Mouse (Mus musculus): ENCODE data around the gene Rcsd1. TPM values are rescaled to one million over a fixed set of nuclear protein-coding genes. Genes with fewer than 3 reads are reported as not detected.
A peak's percentile ranks its signal among the peaks of the same experiment; 100 is the strongest.

Rcsd1 gene
- polyA plus RNA-seq, 1 experiment from 2014 or later: 53.7 TPM

DNA sequence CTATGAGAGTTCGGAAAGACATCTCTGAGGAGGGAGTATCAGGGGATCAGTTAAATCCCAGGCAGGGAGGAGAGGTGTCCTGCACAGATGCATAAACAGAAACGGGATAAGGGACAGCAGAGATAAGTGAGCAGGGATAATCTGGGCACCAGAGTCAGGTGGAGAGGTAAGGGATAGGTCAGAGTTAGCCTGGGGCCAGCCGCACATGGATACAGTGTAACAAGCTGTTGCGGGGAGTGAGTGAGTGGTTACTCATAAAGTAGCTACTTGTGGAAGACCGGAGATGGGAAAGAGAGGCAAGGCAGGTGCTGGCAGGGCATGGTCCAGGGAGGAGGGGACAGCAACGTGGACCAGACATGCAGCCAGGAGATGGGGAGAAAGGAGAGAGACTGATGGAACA lies 39.5 kb downstream of the Rcsd1 start:
- Histone ChIP-seq H3K36me3 (ENCODE audit: insufficient read depth, low read length) (no peaks in the 10 kb centered on the region), H3K9me3 (replicated peaks; ENCODE audit: low read length) (no peaks in the 10 kb centered on the region), H3K9ac (ENCODE audit: low read depth, low read length) (no peak overlapping the region), H3K4me1 (replicated peaks; ENCODE audit: insufficient read depth, low read length) (peaks cover 11% of the 10 kb centered on the region), H3K27ac (no peak overlapping the region), H3K27me3 (ENCODE audit: insufficient read depth, low read length) (no peaks in the 10 kb centered on the region), H3K4me2 (ENCODE audit: low read length) (no peak overlapping the region), H3K4me3 (replicated peaks; ENCODE audit: low read depth, low read length) (no peak overlapping the region)
- DNase-seq (ENCODE audit: low spot score) (no peak), ATAC-seq (replicated peaks; ENCODE audit: low FRiP score, low read depth) (no peak)
- WGBS: 45% methylated on average over 6 of the region's 6 CpGs
- no peak for TF ChIP-seq CTCF (IDR thresholded peaks at IDR 0.05; ENCODE audit: low read depth)

DNA sequence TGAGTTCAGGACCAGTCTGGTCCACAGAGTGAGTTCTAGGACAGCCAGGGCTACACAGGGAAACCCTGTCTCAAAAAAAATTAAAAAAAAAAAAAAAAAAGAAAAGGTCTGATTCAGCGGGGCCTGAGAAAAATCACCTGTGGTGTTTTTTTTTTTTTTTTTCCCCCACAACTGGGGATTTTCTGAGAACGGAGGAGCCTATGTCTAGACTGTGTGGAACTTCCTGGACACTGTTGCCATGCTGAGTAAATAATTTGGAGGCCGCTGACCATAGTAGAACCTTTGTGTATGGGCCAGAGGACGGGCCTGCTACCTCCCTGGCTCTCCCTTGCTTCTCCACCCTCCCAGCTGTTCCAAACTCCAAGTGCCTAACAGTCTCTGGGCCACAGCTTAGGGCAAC lies 40.7 kb downstream of the Rcsd1 start:
- Histone ChIP-seq H3K9ac (ENCODE audit: low read depth, low read length) (no peak overlapping the region), H3K27me3 (ENCODE audit: insufficient read depth, low read length) (no peaks in the 10 kb centered on the region), H3K4me2 (ENCODE audit: low read length) (no peak overlapping the region), H3K9me3 (replicated peaks; ENCODE audit: low read length) (no peaks in the 10 kb centered on the region), H3K27ac (no peak overlapping the region), H3K4me1 (replicated peaks; ENCODE audit: insufficient read depth, low read length) (peaks cover 11% of the 10 kb centered on the region), H3K4me3 (replicated peaks; ENCODE audit: low read depth, low read length) (no peak overlapping the region), H3K36me3 (ENCODE audit: insufficient read depth, low read length) (no peaks in the 10 kb centered on the region)
- DNase-seq (ENCODE audit: low spot score) (no peak), ATAC-seq (replicated peaks; ENCODE audit: low FRiP score, low read depth) (no peak; the same call in 1 of the 2 replicates)
- 47% methylated on average over 4 of the region's 4 CpGs for WGBS
- no peak for TF ChIP-seq CTCF (IDR thresholded peaks at IDR 0.05; ENCODE audit: low read depth)

DNA sequence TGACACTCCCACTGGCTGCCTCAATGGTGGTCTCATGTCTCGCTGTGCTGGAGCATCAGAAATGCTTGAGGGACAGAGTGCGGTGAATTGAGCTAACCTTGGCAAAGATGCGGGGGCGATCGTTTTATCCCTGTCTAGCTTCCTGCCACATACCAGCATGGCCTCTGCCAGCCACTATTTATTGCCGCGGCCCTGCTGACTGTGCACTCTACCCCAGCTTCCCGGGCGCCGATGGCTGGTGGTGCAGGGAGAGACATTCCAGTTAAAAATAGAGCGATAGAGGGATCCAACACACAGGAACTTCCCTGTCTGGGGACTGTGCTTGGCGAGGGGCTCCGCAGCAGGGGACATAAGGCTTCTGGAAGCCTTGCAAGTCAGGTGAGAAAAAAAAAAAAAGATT lies 42.2 kb downstream of the Rcsd1 start:
- H3K36me3 ChIP-seq (ENCODE audit: insufficient read depth, low read length): no peaks in the 10 kb centered on the region
- H3K4me1 ChIP-seq (replicated peaks; ENCODE audit: insufficient read depth, low read length): peaks cover 24% of the 10 kb centered on the region
- H3K4me2 ChIP-seq (ENCODE audit: low read length): no peak overlapping the region
- no peak for TF ChIP-seq CTCF (IDR thresholded peaks at IDR 0.05; ENCODE audit: low read depth)
- H3K9me3 ChIP-seq (replicated peaks; ENCODE audit: low read length): no peaks in the 10 kb centered on the region
- H3K27ac ChIP-seq: no peak overlapping the region
- no peak overlapping the region for H3K9ac ChIP-seq (ENCODE audit: low read depth, low read length)
- ATAC-seq (replicated peaks; ENCODE audit: low FRiP score, low read depth) (no peak), DNase-seq (ENCODE audit: low spot score) (no peak)
- no peaks in the 10 kb centered on the region for H3K27me3 ChIP-seq (ENCODE audit: insufficient read depth, low read length)
- no peak overlapping the region for H3K4me3 ChIP-seq (replicated peaks; ENCODE audit: low read depth, low read length)
- WGBS: 33% methylated on average over 13 of the region's 13 CpGs

DNA sequence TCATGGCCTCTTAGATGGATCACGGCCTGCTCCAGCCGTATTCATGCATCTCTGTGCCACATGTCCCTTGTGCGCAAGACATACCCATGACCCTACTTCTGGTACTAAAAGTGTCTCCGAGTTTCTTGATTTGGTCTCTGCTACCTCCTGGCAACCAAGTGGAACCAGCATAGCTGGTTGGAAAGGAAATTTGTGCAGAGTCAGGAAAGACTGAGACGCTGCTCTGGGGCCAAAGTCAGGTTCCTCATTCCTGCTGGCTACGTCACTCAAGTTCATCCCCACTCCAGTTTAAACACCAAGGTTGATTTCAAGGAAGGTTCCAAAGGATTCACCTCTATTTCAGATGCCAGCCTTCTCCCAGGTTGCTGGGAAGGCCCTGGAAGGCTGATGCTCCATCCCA lies 42.6 kb downstream of the Rcsd1 start:
- H3K4me1 ChIP-seq (replicated peaks; ENCODE audit: insufficient read depth, low read length): peaks cover 26% of the 10 kb centered on the region
- no peak for ATAC-seq (replicated peaks; ENCODE audit: low FRiP score, low read depth)

DNA sequence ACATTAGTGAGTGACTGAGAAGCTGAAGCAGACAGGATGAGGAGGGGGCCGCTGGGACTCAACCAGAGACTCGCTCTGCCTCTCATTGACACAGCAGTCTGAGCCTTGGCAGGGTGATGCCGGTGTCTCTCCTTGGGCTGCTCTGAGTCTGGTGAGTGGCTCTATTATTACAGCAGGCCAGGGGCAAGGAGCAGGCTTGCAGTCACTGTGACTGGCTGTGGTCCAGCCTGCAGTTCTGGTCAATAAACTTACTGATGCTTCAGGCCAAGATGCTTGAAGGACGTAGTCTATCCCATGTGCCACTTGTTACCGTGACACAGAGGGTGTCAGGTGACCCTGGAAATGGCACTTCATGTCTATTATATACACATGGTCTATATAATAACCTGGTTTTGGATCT lies 43.8 kb downstream of the Rcsd1 start:
- DNase-seq (ENCODE audit: low spot score): no peak
- no peak overlapping the region for H3K9ac ChIP-seq (ENCODE audit: low read depth, low read length)
- TF ChIP-seq CTCF (IDR thresholded peaks at IDR 0.05; ENCODE audit: low read depth): no peak
- H3K4me2 ChIP-seq (ENCODE audit: low read length): no peak overlapping the region
- 53% methylated on average over 5 of the region's 5 CpGs for WGBS
- no peak overlapping the region for H3K27ac ChIP-seq
- H3K4me1 ChIP-seq (replicated peaks; ENCODE audit: insufficient read depth, low read length): peaks cover 26% of the 10 kb centered on the region
- no peaks in the 10 kb centered on the region for H3K36me3 ChIP-seq (ENCODE audit: insufficient read depth, low read length)
- H3K9me3 ChIP-seq (replicated peaks; ENCODE audit: low read length): no peaks in the 10 kb centered on the region
- no peak for ATAC-seq (replicated peaks; ENCODE audit: low FRiP score, low read depth)
- H3K27me3 ChIP-seq (ENCODE audit: insufficient read depth, low read length): no peaks in the 10 kb centered on the region
- no peak overlapping the region for H3K4me3 ChIP-seq (replicated peaks; ENCODE audit: low read depth, low read length)

More for the DNA sequence above, 42.6 kb downstream of the Rcsd1 start:
- H3K9me3 ChIP-seq (replicated peaks; ENCODE audit: low read length): no peaks in the 10 kb centered on the region
- no peak overlapping the region for H3K4me2 ChIP-seq (ENCODE audit: low read length)
- H3K4me3 ChIP-seq (replicated peaks; ENCODE audit: low read depth, low read length): no peak overlapping the region
- no peak for TF ChIP-seq CTCF (IDR thresholded peaks at IDR 0.05; ENCODE audit: low read depth)
- no peak overlapping the region for H3K27ac ChIP-seq
- H3K27me3 ChIP-seq (ENCODE audit: insufficient read depth, low read length): no peaks in the 10 kb centered on the region
- 81% methylated on average over 6 of the region's 6 CpGs for WGBS
- H3K36me3 ChIP-seq (ENCODE audit: insufficient read depth, low read length): no peaks in the 10 kb centered on the region
- no peak for DNase-seq (ENCODE audit: low spot score)
- no peak overlapping the region for H3K9ac ChIP-seq (ENCODE audit: low read depth, low read length)

DNA sequence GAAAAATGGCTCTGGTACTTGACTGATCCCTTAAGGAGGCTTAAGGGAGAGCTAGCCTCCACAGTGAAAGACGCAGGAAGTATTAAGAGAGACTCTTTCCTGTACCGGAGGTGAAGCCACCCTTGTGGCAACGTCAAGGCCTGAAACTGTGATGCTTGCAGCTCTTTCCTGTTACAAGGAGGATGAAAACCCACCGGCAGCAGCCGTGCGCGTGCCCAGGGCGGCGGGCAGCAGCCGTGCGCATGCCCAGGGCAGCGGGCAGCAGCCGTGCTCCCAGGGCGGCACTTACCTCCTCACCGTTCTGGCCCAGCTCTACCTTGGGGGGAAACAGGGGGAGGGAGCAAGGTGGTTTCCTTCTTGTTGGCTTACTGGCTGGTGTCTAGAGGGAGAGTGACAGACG lies 46.3 kb downstream of the Rcsd1 start:
- Histone ChIP-seq H3K36me3 (ENCODE audit: insufficient read depth, low read length) (0 out of 2 replicates have a peak, but pooled peaks cover 4% of the 10 kb centered on the region), H3K27me3 (ENCODE audit: insufficient read depth, low read length) (no peaks in the 10 kb centered on the region), H3K4me1 (replicated peaks; ENCODE audit: insufficient read depth, low read length) (peaks cover 21% of the 10 kb centered on the region), H3K4me3 (replicated peaks; ENCODE audit: low read depth, low read length) (no peak overlapping the region), H3K27ac (peak overlapping the region; percentile 55), H3K9ac (ENCODE audit: low read depth, low read length) (no peak overlapping the region), H3K9me3 (replicated peaks; ENCODE audit: low read length) (no peaks in the 10 kb centered on the region), H3K4me2 (ENCODE audit: low read length) (no peak overlapping the region)
- no peak for TF ChIP-seq CTCF (IDR thresholded peaks at IDR 0.05; ENCODE audit: low read depth)
- ATAC-seq (replicated peaks; ENCODE audit: low FRiP score, low read depth) (no peak), DNase-seq (ENCODE audit: low spot score) (no peak)
- WGBS: 69% methylated on average over 16 of the region's 16 CpGs
